Mouse (Mus musculus) ES-Bruce4 (cell line): ENCODE measurements around the gene Fgfr2.

Source experiments
- CTCF ChIP-seq: IDR thresholded peaks from one replicate; pipeline ENCODE4 v1.8.1; 2011; ENCODE audit warnings: low read depth, low read length
- EP300 ChIP-seq: IDR thresholded peaks from 2 replicates; pipeline ENCODE4 v1.6.1; 2011; ENCODE audit warnings: low read depth, low read length; ENCODE audit not compliant: insufficient read depth
- POLR2A ChIP-seq: IDR thresholded peaks from one replicate; pipeline ENCODE4 v1.8.1; 2011; ENCODE audit warnings: low read length; ENCODE audit not compliant: insufficient read depth

DNA sequence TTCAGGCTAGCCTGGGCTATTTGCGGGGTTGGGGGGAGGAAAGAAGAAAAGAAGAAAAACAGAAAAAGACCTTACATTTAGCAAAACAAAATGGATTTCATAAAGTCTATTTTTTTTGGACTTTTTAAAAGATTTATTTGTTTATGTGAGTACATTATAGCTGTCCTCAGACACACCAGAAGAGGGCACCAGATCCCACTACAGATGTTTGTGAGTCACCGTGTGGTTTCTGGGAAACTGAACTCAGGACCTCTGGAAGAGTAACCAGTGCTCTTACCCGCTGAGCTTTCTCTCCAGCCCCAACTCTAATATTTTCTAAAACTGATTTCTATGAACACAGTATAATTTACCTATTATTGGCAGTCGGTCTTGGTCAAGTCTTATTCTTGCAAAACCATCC lies 2588.0 kb downstream of the Fgfr2 start:
- TF ChIP-seq POLR2A (no peak), CTCF (no peak), EP300 (no peak)
